Comparison of ENCODE assay signal across 9 mouse cellular contexts in the genomic region with DNA sequence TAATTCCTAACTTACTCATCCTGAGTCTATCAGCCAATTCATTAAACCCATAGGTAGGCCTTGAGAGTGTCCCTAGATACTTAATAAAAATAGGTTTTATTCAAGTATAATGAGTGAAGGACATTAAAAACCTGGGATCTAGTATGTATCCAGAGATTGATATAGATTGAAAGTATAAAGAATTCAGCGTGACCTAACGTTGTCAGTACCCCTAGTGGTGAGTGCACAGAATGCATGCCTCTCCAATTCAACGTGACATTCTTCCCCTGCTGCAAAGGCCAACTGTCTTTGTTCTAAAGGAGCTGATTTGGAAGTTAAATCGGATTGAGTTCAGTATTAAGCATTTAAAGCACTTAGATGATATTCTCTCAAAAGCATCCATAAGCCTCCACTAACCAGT. TPM values are rescaled to one million over a fixed set of nuclear protein-coding genes. Genes with fewer than 3 reads are reported as not detected.
A peak's percentile ranks its signal among the peaks of the same experiment; 100 is the strongest.
DNase-seq lines count a peak whose midpoint lies in the region; ATAC-seq and TF ChIP-seq lines count a peak whose summit lies in the region.
"Had no signal": no experiment of that assay in that cellular context is flagged by ENCODE, and none has a peak within 500 bp of the region (broad histone marks: within the 10 kb centered on the region; RNA-seq: fewer than 3 reads in every experiment).

No protein-coding gene starts in this region.

- no peak overlapping the region for H3K27ac ChIP-seq in lung, embryonic 14.5 days (ENCODE audit: low read depth)
- H3K27ac ChIP-seq in midbrain, postnatal 0 days (ENCODE audit: low read depth, low read length): no peak overlapping the region
- H3K27ac ChIP-seq: limb, embryonic 13.5 days had no signal

- intact Hi-C loops in heart, postnatal 10 days (cut with DNase I): no loop called here

- H3K36me3 ChIP-seq in lung, embryonic 14.5 days (ENCODE audit: insufficient read depth): no peaks in the 10 kb centered on the region
- no peaks in the 10 kb centered on the region for H3K36me3 ChIP-seq in midbrain, postnatal 0 days (ENCODE audit: insufficient read depth, low read length)
- H3K36me3 ChIP-seq: limb, embryonic 13.5 days had no signal

- H3K9me3 ChIP-seq in lung, embryonic 14.5 days (ENCODE audit: low read depth, low read length): no peaks in the 10 kb centered on the region
- no peaks in the 10 kb centered on the region for H3K9me3 ChIP-seq in midbrain, postnatal 0 days (ENCODE audit: low read length)
- H3K9me3 ChIP-seq: limb, embryonic 13.5 days had no signal

- TF ChIP-seq CTCF in lung, embryonic 14.5 days (IDR thresholded peaks at IDR 0.05; ENCODE audit: low read depth): peak; percentile 87
- TF ChIP-seq CTCF in midbrain, postnatal 0 days (IDR thresholded peaks at IDR 0.05): peak; percentile 85

- ATAC-seq in lung, embryonic 14.5 days (ENCODE audit: insufficient read depth): no peak
- ATAC-seq in midbrain, postnatal 0 days (ENCODE audit: low FRiP score): no peak; the same call in 1 of the 2 replicates

- peaks cover 16% of the 10 kb centered on the region for H3K4me1 ChIP-seq in lung, embryonic 14.5 days (ENCODE audit: insufficient read depth)
- peaks cover 2% of the 10 kb centered on the region; the same call in 1 of the 2 replicates for H3K4me1 ChIP-seq in midbrain, postnatal 0 days (ENCODE audit: insufficient read depth, low read length)

- no peak overlapping the region for H3K4me3 ChIP-seq in lung, embryonic 14.5 days (ENCODE audit: low read depth, low read length)
- no peak overlapping the region for H3K4me3 ChIP-seq in midbrain, postnatal 0 days (ENCODE audit: low read depth, low read length)
- H3K4me3 ChIP-seq: limb, embryonic 13.5 days had no signal

- H3K4me2 ChIP-seq in lung, embryonic 14.5 days: no peak overlapping the region
- H3K4me2 ChIP-seq in midbrain, postnatal 0 days (ENCODE audit: low read depth, low read length, poor library complexity, severe bottlenecking): no peak overlapping the region
- H3K4me2 ChIP-seq: limb, embryonic 13.5 days had no signal

- H3K9ac ChIP-seq in lung, embryonic 14.5 days: no peak overlapping the region
- H3K9ac ChIP-seq in midbrain, postnatal 0 days (replicated peaks; ENCODE audit: low read length, poor library complexity, severe bottlenecking): no peak overlapping the region
- H3K9ac ChIP-seq: limb, embryonic 13.5 days had no signal

- no peaks in the 10 kb centered on the region for H3K27me3 ChIP-seq in lung, embryonic 14.5 days (ENCODE audit: insufficient read depth, low read length)
- no peaks in the 10 kb centered on the region for H3K27me3 ChIP-seq in midbrain, postnatal 0 days (ENCODE audit: insufficient read depth, low read length)
- H3K27me3 ChIP-seq: limb, embryonic 13.5 days had no signal

- 23% methylated on average over 4 of the region's 4 CpGs for WGBS in lung, embryonic 14.5 days
- WGBS in midbrain, postnatal 0 days: 12% methylated on average over 4 of the region's 4 CpGs

- peak; percentile 25 to 35 for DNase-seq in cerebellum, postnatal 14 days
- no peak for DNase-seq in cerebellum, adult 9-10 months
- peak; percentile 82 for DNase-seq in lung, embryonic 14.5 days
- no peak for DNase-seq in lung, adult 18-20 months
- peak; percentile 71 for DNase-seq in embryo, embryonic 10.5 days (ENCODE audit: low spot score)
- DNase-seq in midbrain, postnatal 0 days (ENCODE audit: low spot score): peak; percentile 62
- no peak for DNase-seq in heart, postnatal 10 days
- DNase-seq in layer of hippocampus, postnatal 10 days (ENCODE audit: low spot score in 2 of 2): no peak

RNA-seq across cellular contexts. Expression of a gene that starts 36.7 kb away (rescaled TPM):
- 32.9 and 35.7 TPM in 2 replicates for polyA plus RNA-seq in lung, embryonic 14.5 days (2014; fragmentation: Nextera tagmentation; extraction: Ambion mirVana)
- 8.1 and 12.0 TPM in 2 replicates for total RNA-seq in midbrain, postnatal 0 days (2014; rRNA removed)
- polyA plus RNA-seq in midbrain, postnatal 0 days (2015; fragmentation: Nextera tagmentation; extraction: Ambion mirVana): 34.6 and 36.6 TPM in 2 replicates
- total RNA-seq in heart, postnatal 10 days (2021): 10 to 100 TPM; 14.9 to 15.4 TPM
- 10 to 100 TPM; 22.9 to 28.7 TPM for total RNA-seq in layer of hippocampus, postnatal 10 days (2021)

RNA-seq across cellular contexts. Expression of a gene that starts 37.1 kb away (rescaled TPM):
- 33.2 and 41.6 TPM in 2 replicates for polyA plus RNA-seq in lung, embryonic 14.5 days (2014; fragmentation: Nextera tagmentation; extraction: Ambion mirVana)
- total RNA-seq in midbrain, postnatal 0 days (2014; rRNA removed): 3.8 and 4.9 TPM in 2 replicates
- polyA plus RNA-seq in midbrain, postnatal 0 days (2015; fragmentation: Nextera tagmentation; extraction: Ambion mirVana): 5.3 and 5.6 TPM in 2 replicates
- total RNA-seq in heart, postnatal 10 days (2021): 10 to 100 TPM; 39.4 to 45.3 TPM
- total RNA-seq in layer of hippocampus, postnatal 10 days (2021): 1 to 10 TPM; 6.1 to 6.8 TPM

Comparison
In these comparisons a context has a peak if more than half of its experiments do, and no peak if none do; other contexts are left out.
1. DNase-seq: peak in cerebellum, postnatal 14 days (2 of 2), lung, embryonic 14.5 days (single experiment), embryo, embryonic 10.5 days (single experiment) and midbrain, postnatal 0 days (single experiment); none in cerebellum, adult 9-10 months (single experiment), lung, adult 18-20 months (0 of 2), heart, postnatal 10 days (0 of 2) and layer of hippocampus, postnatal 10 days (0 of 2).